Mouse (Mus musculus) G1E (cell line): ENCODE data around the gene Kctd6.

Source experiments
- CTCF ChIP-seq: IDR thresholded peaks from 2 replicates; pipeline ENCODE4 v1.5.1; 2012; ENCODE audit warnings: low read depth, low read length, inconsistent platforms, mixed read lengths
- GATA1 ChIP-seq: IDR thresholded peaks from 2 replicates; pipeline ENCODE4 v1.6.1; 2012; ENCODE audit warnings: borderline replicate concordance, low read length, inconsistent platforms, mixed read lengths
- GATA2 ChIP-seq: IDR thresholded peaks from 2 replicates; pipeline ENCODE4 v1.6.1; 2012; ENCODE audit warnings: low read depth, low read length, inconsistent platforms, borderline replicate concordance
- POLR2AphosphoS5 ChIP-seq: IDR thresholded peaks from 2 replicates; pipeline ENCODE4 v1.6.1; 2012; ENCODE audit warnings: low read depth, low read length, inconsistent platforms; ENCODE audit not compliant: insufficient replicate concordance
- TAL1 ChIP-seq: conservative IDR thresholded peaks from 2 replicates; pipeline ENCODE4 v1.6.1; 2012; ENCODE audit warnings: low read depth, low read length, inconsistent platforms, mixed read lengths

DNA sequence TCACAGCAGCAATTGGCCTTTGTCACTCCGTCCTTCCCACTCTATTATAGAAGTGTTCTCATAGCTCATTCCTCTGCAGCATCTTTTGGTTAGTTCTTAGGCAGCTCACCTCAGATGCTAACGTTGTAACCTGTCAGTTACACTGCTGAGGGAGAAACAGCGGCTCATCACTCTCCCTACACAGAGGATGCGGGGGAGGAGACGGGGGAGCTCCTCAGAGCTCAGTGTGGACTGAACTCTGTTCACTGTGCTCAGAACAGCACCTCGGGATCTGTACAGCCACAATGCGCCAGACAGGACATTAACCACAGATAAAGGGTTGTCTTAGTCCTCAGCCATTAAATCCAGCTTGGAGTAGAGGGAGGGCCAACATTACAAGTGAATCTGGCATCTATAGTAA, 49.5 kb upstream of the Kctd6 start:
- TF ChIP-seq CTCF (no peak), TAL1 (no peak), GATA1 (no peak), POLR2AphosphoS5 (no peak), GATA2 (no peak)
